Mouse (Mus musculus) cerebellum, adult (tissue): ENCODE measurements around the gene Slc25a19.

Experiments
- ATAC-seq: cut with Nextera tagmentation; 2 replicates; pipeline ENCODE4 v1.9.2; 2017; ENCODE audit warnings: mild to moderate bottlenecking, moderate library complexity, mixed read lengths; ENCODE audit not compliant: insufficient number of reproducible peaks, low FRiP score, low TSS enrichment

Gene Slc25a19

DNA sequence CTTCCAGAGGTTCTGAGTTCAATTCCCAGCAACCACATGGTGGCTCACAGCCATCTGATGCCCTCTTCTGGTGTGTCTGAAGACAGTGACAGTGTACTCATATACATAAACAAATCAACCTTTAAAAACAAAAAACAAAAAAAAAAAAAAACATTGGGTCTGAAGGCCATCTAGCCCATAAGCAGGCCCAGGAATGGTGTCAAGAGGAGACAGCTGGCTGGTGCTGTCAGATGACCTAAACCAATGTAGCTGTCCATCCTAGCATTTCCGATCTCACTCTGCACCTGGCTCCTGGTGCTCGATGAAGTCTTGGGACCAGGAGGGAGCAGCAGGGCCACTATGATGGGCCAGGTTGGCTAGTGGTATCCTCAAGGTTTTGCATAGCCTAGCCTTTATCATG is 14.6 kb upstream of the Slc25a19 start:
- no peak for ATAC-seq

DNA sequence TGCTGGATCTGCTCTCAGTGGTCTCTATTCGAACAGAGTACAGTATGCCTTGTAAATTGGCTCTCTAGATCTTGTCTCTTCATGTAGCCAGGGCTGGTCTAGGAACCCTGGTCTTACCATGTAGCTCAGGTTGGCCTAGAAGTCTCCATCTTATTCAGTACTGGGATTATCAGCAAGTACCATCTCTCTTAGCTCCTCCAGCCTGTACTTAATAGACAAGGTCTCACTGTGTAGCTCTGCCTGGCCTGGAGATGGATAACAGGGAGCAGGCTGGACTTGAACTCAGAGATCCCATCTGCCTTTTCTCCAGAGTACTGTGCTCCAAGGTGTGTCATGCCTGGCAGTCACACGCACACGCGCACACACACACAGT is 13.6 kb upstream of the Slc25a19 start:
- no peak for ATAC-seq

DNA sequence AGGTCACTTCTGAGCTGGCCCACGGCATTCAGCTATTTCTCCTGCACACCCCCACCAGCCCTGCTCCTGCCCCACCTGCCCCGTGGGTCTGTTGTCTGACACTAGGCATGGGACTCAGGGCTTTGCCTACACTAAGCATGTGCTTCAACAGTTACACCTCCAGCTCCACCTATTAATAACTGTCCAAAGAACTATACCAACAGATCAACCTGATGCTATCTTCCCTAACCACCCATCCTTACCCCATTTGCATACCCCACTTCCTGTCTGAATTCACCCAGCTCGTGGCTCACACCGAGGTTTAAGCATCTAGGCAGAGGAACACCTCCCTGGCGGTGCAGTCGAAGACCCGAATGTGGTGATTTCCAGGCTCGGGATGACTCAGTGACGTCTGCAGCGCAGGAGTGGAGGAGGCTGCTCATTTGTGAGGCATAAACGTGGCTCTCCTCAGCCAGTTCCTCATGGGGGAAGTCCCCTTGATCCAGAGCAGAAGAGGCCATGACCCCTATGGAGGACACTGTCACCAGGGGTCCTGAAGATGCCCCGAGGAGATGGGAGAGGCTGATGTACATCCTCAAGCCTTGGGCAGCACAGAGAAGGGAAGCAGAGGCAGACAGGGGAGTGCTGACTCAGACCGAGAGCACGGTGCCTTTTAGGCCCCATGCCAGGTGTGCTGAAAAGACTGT is 13.0 kb upstream of the Slc25a19 start:
- ATAC-seq = no peak

DNA sequence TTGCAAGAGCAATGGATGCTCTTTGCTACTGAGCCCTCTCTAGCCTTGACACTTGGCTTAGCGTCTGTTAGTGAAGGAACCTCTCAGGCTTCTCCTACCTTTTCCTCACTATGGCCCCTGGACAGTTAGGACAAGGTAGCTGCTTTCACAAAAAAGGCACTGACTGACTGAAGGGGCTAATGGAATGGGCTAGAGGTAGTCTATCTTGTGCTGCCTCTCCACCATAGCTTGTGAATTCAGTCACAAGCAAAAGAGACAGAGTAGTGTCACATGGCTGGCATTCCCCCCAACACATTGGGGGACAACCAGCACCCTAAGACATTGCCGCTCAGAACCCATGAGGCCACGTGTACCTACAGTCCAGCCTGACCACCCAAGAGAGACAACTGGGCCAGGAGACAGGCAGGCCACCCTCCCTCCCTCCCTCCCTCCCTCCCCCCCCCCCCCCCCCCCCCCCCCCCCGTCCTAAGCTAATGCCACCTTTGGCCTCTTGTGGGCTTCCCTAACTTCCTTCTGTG is 12.3 kb upstream of the Slc25a19 start:
- ATAC-seq = no peak

- no peak for ATAC-seq
These were observed 11.4 kb upstream of the Slc25a19 start for GRCm38 (mm10) chr11:115639540-115639939.

GRCm38 (mm10) chr11:115638498-115639409 is 10.7 kb upstream of the Slc25a19 start:
- ATAC-seq = no peak

GRCm38 (mm10) chr11:115636960-115637359 is 8.9 kb upstream of the Slc25a19 start:
- no peak for ATAC-seq

- ATAC-seq = no peak
These were observed 7.4 kb upstream of the Slc25a19 start for GRCm38 (mm10) chr11:115635484-115635883.

DNA sequence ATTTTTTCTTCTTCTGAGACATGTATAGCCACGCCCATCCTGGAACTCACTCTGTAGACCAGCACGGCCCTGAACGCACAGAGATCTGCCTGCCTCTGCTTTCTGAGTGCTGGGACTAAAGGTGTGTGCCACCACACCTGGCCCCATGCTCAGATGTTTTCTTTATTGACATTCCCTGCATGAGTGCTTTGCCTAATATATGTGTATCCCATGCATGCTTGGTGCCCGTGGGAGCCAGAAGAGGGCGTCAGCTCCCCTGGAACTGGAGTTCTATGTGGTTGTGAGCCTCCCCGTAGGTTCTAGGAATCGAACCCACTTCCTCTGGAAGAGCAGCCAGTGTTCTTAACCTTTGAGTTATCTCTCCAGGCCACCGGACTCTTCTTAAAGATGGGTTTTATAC is 6.9 kb upstream of the Slc25a19 start:
- ATAC-seq = no peak

DNA sequence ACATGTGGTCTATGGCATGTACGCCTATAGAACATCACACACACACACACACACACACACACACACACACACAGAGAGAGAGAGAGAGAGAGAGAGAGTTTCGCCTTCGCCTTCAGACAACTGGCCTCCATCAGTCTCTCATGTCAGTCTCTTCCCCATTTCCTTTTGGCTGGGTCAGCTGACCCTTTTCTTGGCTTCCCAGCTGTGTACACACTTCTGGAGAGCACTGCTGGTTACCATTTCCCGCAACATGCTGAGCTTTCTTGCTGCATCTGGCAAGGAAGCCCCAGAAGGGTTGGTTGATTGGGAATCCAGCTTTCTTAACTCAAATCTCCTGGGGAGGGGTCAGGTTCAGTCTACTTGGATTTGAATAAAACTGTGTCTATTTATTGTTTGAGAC is 6.0 kb upstream of the Slc25a19 start:
- no peak for ATAC-seq

- ATAC-seq = no peak
These were observed 4.8 kb upstream of the Slc25a19 start for GRCm38 (mm10) chr11:115632862-115633261.

DNA sequence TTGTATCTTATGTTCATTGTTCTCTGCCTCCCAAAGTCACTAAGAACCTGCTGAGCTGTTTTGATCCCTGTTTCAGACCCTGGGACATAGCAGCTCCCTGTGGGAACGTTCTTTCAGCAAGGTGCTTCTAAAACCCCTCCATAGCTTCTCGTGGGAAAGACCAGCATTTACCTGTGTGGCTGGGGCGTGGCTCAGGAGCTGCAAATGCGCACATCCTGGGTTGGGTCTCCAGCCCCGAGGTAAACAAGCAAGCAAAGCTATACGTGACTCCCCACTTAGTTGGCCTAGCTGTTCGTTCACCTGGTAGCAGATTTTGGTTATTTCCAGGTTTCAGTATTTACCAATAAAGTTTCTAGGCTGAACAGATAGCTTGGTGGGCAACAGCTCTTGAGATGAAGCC is 4.2 kb upstream of the Slc25a19 start:
- no peak for ATAC-seq

DNA sequence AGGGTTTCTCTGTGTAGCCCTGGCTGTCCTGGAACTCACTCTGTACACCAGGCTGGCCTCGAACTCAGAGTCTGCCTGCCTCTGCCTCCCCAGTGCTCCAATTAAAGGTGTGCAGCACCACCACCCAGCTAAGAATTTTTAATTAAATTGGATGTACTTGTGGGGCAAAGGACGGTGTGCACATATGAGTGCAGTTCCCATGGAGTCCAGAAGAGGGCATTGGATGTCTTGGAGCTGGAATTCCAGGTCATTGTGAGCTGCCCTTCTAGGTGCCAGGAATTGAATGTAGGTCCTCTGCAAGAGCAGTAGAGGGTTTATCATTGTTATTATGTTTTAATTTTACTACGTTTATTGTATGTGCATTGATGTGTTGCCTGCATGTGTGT is 3.4 kb upstream of the Slc25a19 start:
- ATAC-seq = no peak

DNA sequence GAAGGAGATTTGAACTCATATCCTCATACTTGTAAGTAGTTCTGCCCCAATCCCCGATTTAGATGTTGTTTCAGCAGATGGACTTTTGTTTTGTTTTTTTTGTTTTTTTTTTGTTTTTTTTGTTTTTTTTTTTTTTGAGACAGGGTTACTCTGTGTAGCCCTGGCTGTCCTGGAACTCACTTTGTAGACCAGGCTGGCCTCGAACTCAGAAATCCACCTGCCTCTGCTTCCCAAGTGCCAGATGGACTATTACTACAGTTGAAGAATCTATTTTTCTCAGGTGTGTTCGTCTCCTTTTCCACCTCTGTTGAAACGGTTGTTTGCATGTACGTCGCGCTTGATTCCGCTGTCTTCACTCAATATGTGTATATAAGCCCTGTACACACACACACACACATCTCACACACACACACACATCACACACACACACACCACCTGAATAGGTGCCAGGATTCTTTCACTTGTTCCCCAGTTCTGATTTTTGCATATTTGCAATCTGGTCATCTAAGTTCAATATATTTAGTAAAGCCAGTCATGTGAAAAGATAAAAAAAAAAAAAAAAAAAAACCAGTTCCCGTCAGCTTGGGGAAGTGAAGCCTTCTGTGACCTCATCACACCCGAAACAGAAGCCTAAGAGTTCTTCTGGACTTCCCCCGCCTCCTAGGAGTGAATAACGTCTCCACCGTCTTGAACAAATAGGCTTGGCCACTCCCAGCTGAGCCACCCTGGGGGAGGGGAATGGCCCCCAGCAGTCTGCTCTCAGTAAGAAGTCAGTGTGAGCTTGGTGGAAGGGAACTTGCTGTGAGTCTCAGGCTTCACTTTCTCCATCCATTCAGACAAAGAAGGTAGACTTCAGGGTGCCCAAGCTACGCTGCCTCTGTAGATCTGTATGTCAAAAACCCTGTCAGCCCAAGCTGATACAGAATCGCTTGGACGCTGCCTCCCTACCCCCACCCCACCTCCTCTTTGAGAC is 2.7 kb upstream of the Slc25a19 start:
- no peak for ATAC-seq

DNA sequence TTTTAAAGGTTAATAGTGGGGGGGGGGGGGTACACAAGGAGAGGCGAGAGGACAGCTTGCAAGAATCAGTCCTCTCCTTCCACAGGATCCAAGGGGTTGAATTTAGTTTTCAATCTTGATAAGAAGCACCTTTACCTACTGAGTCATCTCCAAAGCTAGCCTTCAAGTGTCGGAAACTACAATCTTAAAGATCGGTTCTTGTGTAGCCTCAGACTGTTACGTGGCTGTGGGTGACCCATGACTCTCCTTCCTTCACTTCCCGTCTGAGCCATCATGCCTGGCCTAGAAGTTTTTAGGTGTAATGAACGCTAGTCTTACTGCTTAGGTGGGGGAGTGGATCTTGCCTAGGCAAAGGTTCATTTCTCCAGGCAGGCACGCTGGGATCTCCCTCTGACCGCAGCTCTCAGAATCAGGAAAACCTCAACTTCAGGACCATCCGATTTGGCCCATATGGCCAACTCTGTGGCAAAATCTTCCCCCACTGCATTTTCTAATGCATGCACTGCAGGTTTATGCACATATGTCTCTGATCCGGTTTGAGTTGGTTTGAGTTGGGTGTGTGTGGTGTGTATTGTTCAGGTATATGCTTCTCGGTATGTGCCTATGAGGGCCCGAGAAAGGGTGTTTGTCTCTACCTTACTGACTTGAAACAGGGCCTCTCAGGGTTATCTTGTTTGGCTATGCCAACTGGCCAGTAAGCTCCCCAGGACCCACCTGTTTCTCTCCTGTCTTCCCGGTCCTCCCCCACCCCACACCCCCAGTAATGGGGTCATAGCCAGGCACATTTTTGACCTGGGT is 1.8 kb upstream of the Slc25a19 start:
- ATAC-seq = no peak

GRCm38 (mm10) chr11:115628465-115629101 is 488 bp upstream of the Slc25a19 start:
- no peak for ATAC-seq

GRCm38 (mm10) chr11:115626824-115627616 is 1.1 kb downstream of the Slc25a19 start:
- no peak for ATAC-seq

DNA sequence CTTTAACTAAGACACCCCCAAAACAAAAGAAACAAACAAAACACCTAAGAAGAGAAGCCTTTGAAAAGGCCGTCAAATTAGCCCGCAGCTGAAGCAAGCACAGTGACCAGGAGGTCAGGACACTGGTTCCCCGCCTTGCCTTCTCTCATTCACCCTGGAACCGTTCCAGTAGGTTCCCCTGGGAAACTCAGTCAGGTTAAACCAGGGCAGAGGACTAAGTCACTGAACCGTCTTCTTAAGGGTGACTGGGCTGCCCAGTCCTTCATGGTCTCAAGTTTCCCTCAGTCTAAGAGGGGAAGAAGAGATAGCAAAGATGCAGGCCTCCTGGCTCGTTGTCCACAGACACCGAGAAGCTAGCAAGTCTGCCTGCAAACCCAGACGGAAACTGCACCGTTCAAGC is 2.2 kb downstream of the Slc25a19 start:
- no peak for ATAC-seq
